Mouse (Mus musculus): ENCODE measurements around the gene Pbx1.

Pbx1 gene

DNA sequence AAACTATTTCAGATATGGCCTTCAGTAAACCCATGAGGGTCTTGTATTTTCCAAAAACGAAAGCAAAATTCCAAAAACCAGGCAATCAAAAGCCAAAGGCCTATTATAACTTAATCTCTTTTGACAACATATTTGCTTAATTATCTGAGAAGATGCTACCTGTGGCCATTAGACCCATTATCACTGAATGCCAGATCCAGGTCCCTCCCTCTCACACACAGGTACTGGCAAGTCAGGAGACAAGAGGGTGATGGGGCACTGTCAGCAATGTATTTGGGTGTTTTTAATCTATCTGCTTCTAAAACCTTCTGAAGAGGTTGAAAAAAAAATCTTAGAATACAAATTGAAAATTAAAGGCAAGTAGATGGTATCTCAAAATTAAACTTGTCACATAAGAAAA lies 138.4 kb downstream of the Pbx1 start:
- DNase-seq = no peak

DNA sequence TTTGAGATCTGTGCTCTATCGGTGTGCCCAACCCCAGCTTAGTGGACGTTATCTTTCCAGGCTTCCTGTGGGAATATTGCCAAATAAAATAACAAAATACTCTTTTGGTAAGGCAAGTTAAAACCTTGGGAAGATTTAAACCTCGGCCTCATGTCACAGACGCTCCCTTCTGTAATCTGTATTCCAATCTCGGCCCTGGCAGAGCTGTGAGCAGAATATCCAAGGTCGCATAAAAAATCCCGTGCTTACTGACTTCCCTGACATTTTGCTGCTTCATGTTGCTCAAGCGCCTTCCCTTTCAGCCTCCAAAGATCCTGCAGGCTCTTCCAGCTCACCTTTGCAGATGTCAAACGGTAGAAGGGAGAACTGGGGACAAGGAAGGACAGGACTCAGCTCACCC lies 140.0 kb downstream of the Pbx1 start:
- DNase-seq = no peak

DNA sequence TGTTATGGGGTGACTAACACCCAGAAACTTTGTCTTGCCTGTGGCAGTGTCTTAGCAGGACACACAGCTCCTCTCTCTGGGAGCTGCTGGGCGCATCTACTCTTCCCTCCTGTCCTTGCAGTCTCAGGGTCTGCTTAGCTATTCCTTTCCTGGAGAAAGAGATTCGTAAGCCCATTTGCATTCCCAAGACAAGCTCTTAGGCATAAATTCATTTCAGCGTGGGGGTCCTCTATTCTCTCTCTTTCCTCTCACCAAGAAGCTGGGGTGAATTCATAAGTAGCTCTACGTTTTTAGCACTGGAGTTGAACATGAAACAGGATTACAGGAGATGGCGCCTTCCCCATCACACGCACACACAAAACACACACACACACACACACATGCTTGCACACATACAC lies 140.4 kb downstream of the Pbx1 start:
- DNase-seq = no peak

DNA sequence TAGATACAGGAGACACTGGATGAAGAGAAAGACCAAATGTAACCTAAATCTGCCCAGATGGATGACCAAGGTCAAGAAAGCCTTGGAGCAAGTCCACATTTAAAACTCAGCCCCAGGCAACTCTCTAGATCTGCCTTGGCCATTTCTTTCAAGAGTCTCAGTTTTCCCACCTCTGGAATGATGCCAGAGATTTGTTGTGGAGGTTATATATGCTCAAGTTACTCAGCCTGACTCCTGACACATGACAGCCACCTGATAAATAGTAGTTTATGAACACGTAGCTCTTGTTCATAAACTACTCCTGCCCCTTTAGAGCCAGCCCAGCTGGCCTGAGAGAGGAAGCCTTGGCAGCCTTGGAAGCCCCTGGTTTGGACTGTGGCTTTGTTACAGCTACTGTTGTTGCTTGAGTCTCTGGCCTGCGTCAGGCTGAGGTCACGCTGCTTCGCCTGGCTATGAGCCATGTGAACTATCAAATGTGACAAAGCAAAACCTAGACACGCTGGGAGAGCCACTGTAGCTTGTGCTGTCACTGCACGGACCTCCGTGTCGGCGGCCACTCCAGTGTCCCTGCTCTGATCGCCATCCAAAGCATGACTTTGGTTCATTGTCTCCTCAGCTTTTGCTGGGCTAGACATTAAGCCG lies 140.9 kb downstream of the Pbx1 start:
- DNase-seq = peak; percentile 65

DNA sequence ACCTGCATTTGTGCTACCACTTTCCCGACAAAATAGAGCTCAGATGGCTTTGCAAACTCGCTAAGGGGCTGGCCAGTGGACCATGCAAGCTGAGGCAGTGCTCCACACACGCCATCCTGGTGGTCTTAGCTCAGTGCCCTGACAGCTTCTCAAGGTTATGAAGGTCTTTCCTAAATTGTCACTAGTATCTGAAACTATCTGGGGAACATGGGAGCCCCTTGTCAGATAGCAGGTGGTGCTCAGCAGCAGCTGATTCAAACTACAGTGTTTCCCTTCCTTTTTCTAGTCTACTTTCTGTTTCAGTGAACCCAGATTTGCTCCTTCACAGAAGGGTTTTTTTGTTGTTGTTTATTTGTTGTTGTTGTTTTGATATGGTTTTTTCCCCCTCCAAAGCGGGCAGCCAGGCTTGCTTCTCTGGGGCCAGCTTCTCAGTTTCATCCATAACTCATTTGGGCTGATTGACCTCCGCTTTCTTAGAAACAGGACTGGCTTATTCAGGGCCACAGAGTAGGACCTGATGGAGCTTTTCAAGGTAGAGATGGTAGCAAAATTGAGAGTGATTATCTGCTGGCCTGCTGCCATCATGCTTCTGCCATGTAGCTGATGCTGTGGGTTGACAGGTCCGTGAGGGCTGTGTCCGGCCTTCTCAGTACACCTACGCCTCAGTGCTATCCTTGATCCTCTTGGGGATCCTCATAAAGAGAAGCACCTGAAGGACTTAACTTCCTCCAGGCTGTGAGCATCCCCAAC lies 141.7 kb downstream of the Pbx1 start:
- DNase-seq = no peak

DNA sequence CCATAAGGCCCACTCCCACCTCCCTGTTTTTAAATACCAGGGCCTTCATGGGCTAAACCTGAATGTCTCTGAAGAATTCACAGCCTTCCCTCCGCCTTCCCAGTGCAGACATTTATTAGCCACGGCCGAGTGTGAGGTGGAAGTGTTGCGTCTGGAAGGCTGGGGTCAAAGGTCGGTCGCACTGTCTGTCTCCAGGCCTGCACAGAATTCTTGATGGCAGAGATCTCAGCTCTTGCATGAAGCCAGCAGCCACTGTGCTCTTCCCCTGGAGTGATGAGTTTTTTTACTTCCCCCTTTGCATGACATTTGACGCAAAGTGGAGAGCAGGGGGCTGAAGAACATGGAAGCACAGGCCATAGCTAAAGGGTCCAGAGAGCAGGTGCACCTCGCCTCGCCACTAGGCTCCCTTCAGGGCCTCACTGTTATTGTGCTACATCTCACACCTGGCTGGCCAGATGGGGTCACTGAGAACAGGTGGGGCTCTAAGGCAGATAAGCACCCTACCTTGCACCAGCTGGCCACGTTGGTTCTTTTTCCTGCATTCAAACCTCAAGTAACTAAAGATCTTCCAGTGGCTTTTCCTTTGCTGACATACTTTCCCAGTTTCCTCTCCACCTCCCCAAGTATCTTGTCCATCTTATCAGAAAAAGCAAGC lies 143.1 kb downstream of the Pbx1 start:
- DNase-seq = no peak

DNA sequence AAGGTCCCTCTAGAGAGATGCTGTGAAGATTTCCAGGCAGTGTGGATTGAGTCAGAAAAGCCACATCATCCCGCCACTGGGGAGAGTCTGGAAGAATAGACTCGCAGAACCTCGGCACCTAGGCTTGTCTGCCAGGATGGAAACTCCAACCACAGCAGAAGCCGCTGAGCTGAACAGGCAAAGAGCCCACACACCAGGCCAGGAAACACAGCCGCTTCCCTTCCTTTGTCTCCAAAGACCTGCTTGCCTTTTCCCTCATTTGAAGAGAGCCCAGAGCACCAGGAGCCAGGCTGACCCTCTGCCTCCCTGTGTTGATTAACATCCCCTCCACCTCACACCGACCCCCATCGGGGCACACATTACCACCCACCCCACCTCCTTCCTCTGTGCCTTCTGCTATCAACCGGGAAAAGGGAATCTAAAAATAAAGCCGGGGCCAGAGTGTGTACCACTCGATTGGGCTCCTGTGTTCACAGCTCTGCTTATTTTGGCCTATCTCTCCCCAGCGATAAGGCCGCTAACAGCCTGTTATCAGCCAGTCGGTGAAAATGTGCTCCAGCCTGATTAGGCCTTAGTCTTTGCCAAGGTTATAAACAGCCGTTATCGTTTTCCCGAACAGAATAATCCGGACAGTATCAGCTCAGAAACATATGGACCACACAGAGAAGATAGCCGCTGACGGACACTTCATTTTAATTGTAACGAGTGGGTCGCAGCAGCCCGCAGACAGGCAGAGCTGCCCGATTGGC lies 144.1 kb downstream of the Pbx1 start:
- DNase-seq = peak; percentile 62

DNA sequence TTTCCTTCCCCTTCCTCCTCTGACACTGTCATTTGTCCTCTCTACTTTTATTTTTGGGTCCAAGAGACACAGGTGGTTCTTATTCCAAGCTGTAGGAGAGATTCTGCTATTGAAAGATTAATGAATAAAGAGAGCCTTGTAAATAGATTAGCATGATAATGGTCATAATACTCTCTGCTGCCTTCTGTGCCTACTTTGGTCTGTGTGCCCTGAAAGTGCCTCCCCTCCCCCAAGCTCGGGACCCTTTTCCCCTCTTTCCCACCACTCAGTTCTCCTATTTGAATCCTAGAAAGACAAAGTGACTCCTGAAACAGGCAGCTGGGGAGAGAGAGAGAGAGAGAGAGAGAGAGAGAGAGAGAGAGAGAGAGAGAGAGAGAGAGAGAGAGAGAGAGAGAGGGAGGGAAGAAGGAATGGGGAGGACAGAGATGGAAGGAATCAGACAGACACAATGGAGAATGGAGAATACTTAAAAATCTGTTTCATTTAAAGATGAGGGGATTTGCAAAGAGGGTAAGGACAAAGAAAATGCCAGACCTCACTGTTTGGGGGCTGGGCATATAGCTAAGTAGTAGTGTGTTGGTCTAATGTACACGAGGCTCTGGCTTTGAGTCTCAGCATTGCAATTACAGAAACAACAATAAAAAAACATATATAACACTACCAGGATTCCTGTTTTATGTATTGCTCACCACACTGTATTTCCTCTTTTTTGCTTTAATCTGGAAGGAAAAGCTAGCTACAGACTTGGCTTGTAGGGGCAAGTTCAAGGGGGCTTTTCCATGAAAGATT lies 145.0 kb downstream of the Pbx1 start:
- DNase-seq = no peak

DNA sequence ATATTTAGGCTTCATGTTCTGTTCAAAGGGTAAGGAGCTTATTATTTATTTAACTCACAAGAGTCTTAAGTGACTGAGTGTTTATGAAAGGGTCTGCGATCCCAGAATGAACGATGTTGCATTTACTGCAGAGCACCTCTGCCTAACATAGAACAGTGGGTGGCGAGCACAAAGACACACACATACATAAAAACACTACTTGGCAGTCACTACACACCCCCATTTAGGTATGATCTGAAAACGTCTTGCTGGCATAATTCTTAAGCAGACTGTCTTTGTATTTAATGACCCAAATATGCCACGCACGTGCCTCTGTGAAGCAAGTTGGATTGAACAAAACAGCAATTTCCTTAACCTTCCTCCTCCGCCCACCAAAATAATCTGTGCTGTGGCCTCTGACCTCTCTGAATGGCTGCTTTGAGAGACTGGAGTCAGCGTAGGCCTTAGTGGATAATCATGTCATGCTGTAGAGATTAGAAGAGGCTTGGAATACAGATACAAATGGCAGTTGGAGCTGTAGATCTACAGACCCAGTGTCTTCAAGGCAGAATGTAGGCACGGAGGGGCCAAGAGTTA lies 147.4 kb downstream of the Pbx1 start:
- no peak for DNase-seq

DNA sequence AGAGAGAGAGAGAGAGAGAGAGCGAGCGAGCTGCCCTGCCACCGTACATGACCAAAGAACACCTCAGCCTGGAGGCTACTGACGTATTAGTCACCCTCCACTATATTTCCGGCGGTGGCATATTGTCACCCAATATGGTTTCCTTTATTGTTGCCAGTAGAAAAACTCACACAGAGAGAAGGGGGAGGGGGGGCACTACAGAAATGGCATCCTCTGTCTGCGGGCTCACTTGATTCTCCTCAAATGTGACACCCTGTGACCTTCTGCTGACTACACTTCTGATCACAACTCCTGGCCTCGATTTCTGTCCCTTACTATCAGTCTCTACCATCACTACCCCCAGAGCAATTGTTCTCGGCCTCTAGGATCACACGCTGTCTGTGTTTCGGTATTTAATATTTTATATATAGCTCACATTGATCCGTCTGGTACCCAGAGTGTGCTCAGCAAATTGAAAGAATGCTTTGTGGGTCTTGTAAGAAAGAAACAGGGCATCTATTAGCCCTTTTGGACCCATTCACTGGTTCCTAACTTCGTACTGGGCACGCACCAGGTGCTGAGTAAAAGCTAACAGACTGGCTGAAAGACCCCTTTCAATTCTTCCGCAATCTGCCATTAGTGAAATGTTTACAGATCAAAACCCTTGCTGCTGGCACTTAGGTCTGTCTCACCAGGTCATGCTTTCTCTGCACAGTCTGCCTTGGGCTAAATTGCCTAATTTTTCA lies 148.1 kb downstream of the Pbx1 start:
- DNase-seq = no peak

DNA sequence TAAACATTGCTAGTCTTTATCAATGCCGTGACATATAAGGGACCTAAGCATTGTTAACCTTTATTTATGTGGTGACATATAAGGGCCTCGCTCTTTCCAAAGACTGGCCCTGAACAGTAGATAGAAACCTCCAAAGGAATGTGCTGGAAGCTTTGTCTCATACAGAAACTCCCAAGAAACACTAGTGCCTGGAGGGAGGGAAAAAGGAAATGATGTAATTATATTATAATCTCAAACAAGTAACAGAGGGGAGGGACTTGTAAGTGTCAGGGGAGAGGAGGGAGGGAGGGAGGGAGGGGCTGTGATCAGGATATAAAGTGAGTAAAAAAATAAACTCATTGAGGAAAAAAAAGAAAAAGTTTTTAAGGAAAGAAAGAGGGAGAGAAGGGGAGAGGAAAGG lies 148.6 kb downstream of the Pbx1 start:
- no peak for DNase-seq

DNA sequence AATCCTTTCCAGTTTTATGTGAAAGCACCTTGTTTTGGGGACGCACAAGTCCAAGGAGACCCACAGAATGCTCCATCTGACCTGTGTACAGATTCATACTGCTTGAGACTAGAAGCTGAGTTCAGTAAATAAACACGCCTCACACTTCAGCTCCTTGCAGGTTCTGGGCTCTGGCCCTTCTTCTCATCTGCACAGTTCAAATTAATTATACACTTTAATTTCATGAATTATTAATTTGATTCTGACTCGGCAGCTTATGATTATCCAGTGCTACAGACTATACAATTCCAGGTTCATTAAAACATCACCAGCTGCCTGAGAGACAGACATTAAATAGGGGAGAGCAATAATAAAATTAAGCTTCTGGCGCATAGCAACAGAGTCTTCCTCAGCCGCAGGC lies 156.4 kb downstream of the Pbx1 start:
- no peak for DNase-seq

DNA sequence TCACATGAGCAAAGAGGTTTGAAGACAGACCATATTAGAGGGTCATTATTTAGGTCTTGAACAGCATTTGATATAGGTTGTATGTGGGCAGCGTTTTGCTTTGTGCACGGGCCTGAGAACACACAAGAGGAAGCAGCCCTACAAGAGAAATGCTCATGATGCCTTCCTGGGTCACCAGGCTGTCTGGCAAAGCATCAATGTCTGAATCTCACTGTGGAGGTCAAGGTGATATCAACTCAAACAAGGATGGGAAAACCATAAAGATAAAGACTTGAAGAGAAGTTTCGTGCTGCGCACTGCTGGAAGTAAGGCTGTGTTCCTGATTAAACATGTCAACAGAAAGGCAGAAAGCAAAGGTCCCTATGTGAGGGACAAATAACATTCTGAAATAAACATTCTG lies 157.8 kb downstream of the Pbx1 start:
- no peak for DNase-seq

DNA sequence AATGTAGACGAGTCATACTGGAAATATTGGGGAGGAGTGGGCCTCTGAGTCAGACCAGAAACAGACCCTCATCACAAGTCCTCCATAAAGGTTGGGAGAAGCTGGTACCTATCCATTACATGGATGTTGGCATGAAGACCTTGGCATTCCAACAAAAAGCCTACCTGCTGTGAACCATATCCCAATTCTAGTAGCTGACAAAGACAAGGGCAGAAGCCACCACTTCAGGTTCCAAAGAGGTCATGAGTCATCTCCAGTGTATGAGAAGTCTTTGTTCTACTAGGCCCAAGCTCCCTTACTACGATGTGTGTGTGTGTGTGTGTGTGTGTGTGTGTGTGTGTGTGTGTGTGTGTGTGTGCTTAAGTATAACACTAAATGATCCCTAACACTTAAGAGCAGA lies 160.0 kb downstream of the Pbx1 start:
- DNase-seq = no peak

DNA sequence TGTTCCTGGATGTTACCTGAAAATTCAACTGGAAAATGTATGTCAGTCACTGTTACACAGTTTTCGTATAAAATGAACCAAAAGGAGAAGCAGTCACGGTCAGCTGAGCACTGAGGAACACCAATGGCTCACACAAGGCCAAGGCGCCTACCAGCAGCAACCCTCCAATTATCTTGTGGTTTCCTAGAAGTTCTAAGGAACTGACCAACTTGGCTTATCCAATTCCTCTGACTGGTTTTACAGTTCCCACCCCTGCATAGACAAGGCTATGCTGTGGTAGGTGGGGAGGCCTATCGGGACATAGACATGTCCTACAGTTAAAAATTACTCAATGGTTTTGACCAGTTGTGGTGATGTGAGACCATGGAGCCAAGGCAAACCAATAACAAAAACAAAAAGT lies 160.9 kb downstream of the Pbx1 start:
- DNase-seq = no peak

DNA sequence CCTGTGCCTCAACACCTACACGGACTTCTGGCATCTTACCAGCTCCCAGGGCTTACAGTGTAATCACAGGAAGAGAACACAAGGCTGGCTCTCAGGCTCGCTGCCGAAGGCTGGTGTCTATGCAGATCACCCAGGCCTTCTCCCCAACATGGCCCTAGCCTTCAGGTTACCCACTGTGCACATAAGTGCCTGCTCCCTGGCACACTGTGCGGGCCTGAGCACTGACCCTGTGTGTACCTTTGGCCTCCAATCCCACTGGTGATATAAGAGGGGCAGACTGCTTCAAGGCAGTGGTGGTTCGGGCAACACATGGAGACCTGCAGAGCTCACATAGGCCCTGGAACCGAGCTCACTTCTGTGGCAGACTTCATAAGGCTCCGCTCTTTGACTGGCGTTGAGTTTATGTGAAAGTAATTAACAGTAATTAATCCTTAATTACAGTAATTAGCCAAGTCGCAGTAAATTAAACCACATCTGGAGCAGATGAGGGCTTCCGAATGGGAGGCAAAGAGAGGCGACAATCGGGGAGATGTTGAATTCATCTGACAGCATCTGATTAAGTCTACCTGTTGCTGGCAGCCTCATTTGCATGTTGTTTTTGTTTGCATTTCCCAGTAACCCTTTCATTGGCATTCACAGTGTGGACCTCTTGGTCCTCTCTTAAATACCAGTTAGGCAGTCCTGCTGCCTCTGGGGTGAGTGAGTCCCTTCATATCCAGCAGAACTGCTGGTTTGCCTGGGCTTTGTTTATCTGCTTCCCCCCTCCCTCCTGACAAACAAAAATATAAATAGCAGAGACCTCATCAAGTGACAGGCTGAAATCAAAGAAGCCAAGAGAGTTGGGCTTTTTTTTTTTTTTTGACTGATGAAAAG lies 163.1 kb downstream of the Pbx1 start:
- peak; percentile 50 for DNase-seq

DNA sequence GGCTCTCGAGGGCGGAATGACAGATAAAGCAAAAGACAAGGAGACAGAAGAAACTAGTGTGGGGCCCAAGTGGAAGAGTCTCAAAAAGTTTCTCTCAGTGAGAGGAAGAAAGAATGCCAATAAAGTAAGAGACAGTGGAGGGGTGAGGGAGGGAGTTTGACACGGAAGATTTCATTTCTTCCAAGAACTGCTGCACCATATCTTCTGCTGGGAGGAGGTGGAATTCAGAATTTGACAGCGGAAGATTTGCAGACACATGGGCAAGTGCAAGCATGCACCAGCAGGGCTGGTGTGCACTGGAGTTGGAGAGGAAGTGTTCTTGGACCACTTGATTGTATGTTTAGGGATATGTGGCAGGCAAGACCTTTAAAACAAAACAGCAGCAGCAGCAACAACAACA lies 163.8 kb downstream of the Pbx1 start:
- no peak for DNase-seq

DNA sequence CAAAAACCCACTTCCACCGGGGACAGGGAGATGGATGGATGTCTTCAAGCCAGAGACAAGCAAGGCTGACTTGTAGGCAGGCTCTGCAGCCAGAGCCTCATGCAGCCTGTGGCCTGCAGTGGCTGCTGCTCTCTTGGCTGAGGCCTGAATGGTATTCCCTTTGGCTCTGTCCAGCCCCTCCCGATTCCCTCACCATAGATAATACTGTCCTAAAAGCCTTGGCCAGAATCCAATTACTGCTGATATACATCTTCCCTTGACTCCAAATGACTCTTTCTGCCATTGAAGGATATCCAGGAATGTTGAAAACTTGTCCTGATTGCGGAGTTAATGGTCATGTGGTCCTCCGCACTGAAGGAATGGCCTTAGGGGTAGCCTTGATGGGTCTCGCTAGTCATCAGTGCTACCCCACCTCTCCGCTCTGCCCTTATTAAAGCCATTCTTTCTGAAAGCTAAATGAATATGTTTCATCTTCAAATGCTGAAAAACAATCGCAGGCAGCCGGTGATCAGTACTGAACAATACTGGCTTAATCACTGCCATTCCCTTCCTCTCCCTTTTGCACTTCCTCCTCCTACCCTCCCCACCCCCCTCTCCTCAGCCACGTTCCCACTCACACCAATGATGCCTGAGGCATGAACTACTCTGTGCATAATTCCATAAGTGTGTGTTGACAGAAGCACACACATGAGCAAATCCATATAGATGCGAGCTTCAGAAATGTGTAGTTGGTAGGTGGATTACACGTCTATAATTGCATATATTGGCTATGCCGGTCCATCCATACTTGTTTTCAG lies 166.3 kb downstream of the Pbx1 start:
- DNase-seq = no peak

DNA sequence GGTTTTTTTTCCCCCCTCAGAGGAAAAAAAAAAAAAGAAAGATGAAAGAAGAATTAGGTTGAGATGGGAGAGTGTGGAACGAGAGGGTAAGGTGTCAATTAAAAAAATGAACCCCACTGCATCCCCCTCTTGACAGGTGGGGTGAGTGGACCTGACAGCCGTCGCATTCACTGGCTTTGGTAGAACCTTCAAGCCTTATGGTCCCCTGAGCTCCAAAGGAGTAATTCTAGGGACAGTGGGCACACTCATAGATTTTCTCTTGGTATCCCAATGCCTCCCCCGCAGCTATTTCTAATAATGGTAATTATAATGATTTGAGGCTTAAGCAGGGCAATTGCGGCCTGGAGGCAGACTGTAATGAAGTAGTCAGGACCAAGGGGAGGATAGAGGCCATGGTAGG lies 167.0 kb downstream of the Pbx1 start:
- DNase-seq = no peak

DNA sequence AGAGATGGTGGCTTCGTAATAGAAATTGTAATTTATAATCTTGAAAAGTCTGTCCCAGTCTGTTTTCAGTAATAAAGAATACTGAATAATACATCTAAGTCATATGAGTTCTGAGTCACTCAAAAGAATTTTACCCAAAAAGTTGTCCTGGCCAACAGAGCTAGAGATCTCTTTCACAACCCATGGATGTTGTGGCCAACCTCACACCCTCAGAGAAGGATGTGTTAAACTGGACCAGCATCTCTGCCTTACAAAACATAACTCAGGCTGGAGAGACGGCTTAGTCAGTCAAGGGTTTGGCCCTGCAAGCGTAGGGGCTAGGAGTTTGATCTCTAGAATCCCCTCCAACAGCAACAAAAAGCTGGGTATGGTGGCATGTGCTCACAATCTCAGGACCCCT lies 171.7 kb downstream of the Pbx1 start:
- no peak for DNase-seq
